Mouse (Mus musculus) erythroblast, embryonic 14.5 days (primary cell): ENCODE results near the gene S100g.

Experiments
- GATA1 ChIP-seq: IDR thresholded peaks from 2 replicates; pipeline ENCODE4 v1.6.1; 2012; ENCODE audit warnings: low read length, inconsistent platforms, mixed read lengths
- TAL1 ChIP-seq: IDR thresholded peaks from 3 replicates; pipeline ENCODE4 v1.6.1; 2012; ENCODE audit warnings: low read length, inconsistent platforms, mixed read lengths

DNA sequence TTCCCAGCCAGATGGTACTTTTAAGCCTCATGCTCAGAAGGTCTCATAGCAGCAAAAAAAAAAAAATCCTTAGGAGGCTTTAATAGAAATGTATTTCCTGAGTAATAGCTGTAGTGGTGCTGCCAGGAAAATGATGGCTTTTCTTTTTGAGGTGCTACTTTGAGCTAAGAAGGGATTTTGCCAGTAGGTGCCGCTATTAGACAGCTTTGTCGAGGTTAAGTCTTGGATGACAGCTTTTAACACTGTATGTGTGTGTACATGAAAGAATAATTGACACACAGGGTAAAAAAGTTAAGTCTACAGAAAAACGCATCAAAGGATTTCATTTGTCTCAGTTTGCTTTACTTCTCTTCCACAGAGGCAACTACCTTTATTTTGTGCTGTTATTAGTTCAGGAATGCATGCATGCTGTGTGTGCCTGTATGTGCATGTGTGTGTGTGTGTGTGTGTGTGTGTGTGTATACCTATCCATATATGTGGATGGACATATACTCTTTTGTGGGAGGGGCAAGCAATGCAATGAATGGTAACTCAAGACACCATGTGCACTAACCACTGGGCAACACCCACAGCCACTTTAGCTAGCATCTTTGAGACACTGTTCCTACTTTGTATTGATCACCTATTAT is 14.5 kb downstream of the S100g start:
- no peak for TF ChIP-seq TAL1
- no peak for TF ChIP-seq GATA1
